Mouse (Mus musculus) gastrocnemius, adult 2 months (tissue): ENCODE measurements around the gene Taldo1. TPM values are rescaled to one million over a fixed set of nuclear protein-coding genes. Genes with fewer than 3 reads are reported as not detected.
A peak's percentile ranks its signal among the peaks of the same experiment; 100 is the strongest.
"Not testable (repeated sequence)": the region's sequence is repeated elsewhere in the genome, so short reads cannot be mapped to it uniquely, and the experiment has no call there.

Experiments used
- DNase-seq: peaks from one replicate; pipeline ENCODE4 v3.0.0; 2022
- H3K27ac ChIP-seq: fragments of 200-600 bp; 2 replicates; pipeline ENCODE4 v1.8.1; 2022; ENCODE audit warnings: mild to moderate bottlenecking
- H3K4me3 ChIP-seq: fragments of 200-600 bp; 2 replicates; pipeline ENCODE4 v1.8.1; 2022; ENCODE audit warnings: mild to moderate bottlenecking, moderate library complexity
- CTCF ChIP-seq: fragments of 200-600 bp; IDR thresholded peaks from 2 replicates; pipeline ENCODE4 v1.8.1; 2022; ENCODE audit warnings: antibody characterized with exemption, mild to moderate bottlenecking, moderate library complexity
- intact Hi-C: fragments of 180-260 bp; cut with DNase I; formaldehyde crosslinking; loops from one replicate; pipeline ENCODE4 v1.15.1; 2025
- total RNA-seq, 2 experiments: library from RNA; stranded (reverse); gene quantifications; 2 replicates each; pipeline ENCODE4 v1.2.3; 2021

Gene Taldo1
- total RNA-seq, 2 experiments from 2014 or later = 77.5 to 88.3 TPM

- intact Hi-C loops = no loop called here
- TF ChIP-seq CTCF = no peak
- no peak for DNase-seq
- H3K27ac ChIP-seq = no peak overlapping the region
- H3K4me3 ChIP-seq = no peak overlapping the region; the same call in 1 of the 2 replicates
These were observed 1.4 kb upstream of the Taldo1 start for GRCm38 (mm10) chr7:141390326-141391259.

- no peak for TF ChIP-seq CTCF
- intact Hi-C loops = no loop called here
These were observed 688 bp downstream of the Taldo1 start for GRCm38 (mm10) chr7:141392552-141393222.

GRCm38 (mm10) chr7:141394158-141394557, 2.2 kb downstream of the Taldo1 start:
- DNase-seq = no peak
- intact Hi-C loops = no loop called here
- TF ChIP-seq CTCF = no peak
- Histone ChIP-seq H3K4me3 (no peak overlapping the region), H3K27ac (no peak overlapping the region)

More at GRCm38 (mm10) chr7:141392552-141393222, 688 bp downstream of the Taldo1 start:
- no peak for DNase-seq
- Histone ChIP-seq H3K27ac (peak overlapping the region; percentile 93), H3K4me3 (peak overlapping the region; percentile 96)

GRCm38 (mm10) chr7:141394771-141395170, 2.8 kb downstream of the Taldo1 start:
- peak; percentile 67 for DNase-seq
- TF ChIP-seq CTCF = peak; percentile 86
- Histone ChIP-seq H3K27ac (no peak overlapping the region), H3K4me3 (no peak overlapping the region)
- intact Hi-C loops = loop anchor here (5.0 kb wide), 1 partner anchor 143 kb away; the partner anchor contains the start of gene Chid1

GRCm38 (mm10) chr7:141395348-141395747, 3.3 kb downstream of the Taldo1 start:
- Histone ChIP-seq H3K27ac (no peak overlapping the region), H3K4me3 (no peak overlapping the region)
- DNase-seq = no peak
- no peak for TF ChIP-seq CTCF
- intact Hi-C loops = loop anchor here (5.0 kb wide), 1 partner anchor 142 kb away; the partner anchor contains the start of gene Chid1

GRCm38 (mm10) chr7:141403305-141403704, 11.3 kb downstream of the Taldo1 start:
- H3K27ac ChIP-seq = no peak overlapping the region
- peak; percentile 74 for TF ChIP-seq CTCF
- H3K4me3 ChIP-seq = no peak overlapping the region
- peak; percentile 65 for DNase-seq
- intact Hi-C loops = no loop called here

GRCm38 (mm10) chr7:141405466-141405865, 13.5 kb downstream of the Taldo1 start:
- intact Hi-C loops = no loop called here
- Histone ChIP-seq H3K4me3 (no peak overlapping the region), H3K27ac (no peak overlapping the region)
- no peak for DNase-seq
- TF ChIP-seq CTCF = no peak

GRCm38 (mm10) chr7:141407670-141408069, 15.7 kb downstream of the Taldo1 start:
- H3K27ac ChIP-seq, H3K4me3 ChIP-seq: not testable (repeated sequence)
- intact Hi-C loops = loop anchor here (2.0 kb wide), 1 partner anchor 117 kb away; no protein-coding TSS in a partner anchor

GRCm38 (mm10) chr7:141408833-141409232, 16.8 kb downstream of the Taldo1 start:
- Histone ChIP-seq H3K4me3 (no peak overlapping the region), H3K27ac (peak overlapping the region; percentile 46; the same call in 1 of the 2 replicates)
- no peak; the same call in 1 of the 2 replicates for TF ChIP-seq CTCF
- intact Hi-C loops = loop anchor here (1.0 to 2.0 kb wide), 2 partner anchors 28 to 116 kb away; partner anchors contain the start of gene Slc25a22
- peak; percentile 90 for DNase-seq

More at GRCm38 (mm10) chr7:141407670-141408069, 15.7 kb downstream of the Taldo1 start:
- not testable (repeated sequence) for DNase-seq

GRCm38 (mm10) chr7:141410631-141411030, 18.6 kb downstream of the Taldo1 start:
- Histone ChIP-seq H3K27ac (no peak overlapping the region), H3K4me3 (no peak overlapping the region)
- no peak for DNase-seq
- TF ChIP-seq CTCF = no peak
- intact Hi-C loops = loop anchor here (5.0 kb wide), 1 partner anchor 47 kb away; the partner anchor contains the start of gene Pnpla2

GRCm38 (mm10) chr7:141411667-141412066, 19.7 kb downstream of the Taldo1 start:
- intact Hi-C loops = loop anchor here (5.0 kb wide), 1 partner anchor 46 kb away; the partner anchor contains the start of gene Pnpla2
- no peak overlapping the region for H3K4me3 ChIP-seq
- H3K27ac ChIP-seq = no peak overlapping the region
- DNase-seq = no peak
- TF ChIP-seq CTCF = no peak

- intact Hi-C loops = loop anchor here (5.0 kb wide), 1 partner anchor 44 kb away; the partner anchor contains the start of gene Pnpla2
- peak overlapping the region; percentile 93 for H3K27ac ChIP-seq
- DNase-seq = no peak
- TF ChIP-seq CTCF = no peak
- peak overlapping the region; percentile 82 for H3K4me3 ChIP-seq
These were observed 21.3 kb downstream of the Taldo1 start for GRCm38 (mm10) chr7:141413331-141413730.
